Mouse (Mus musculus) brain, adult 10 weeks (tissue): ENCODE results near the gene Clec12b. TPM values are rescaled to one million over a fixed set of nuclear protein-coding genes. Genes with fewer than 3 reads are reported as not detected.

ENCODE experiments used
- polyA plus RNA-seq: library from polyadenylated mRNA; stranded (reverse); fragments of 350-450 nt; fragmentation: Illumina TruSeq; extraction: RNeasy Lipid Tissue Mini Kit (QIAGEN cat#74804); gene quantifications from one replicate; pipeline ENCODE4 v1.2.3, GENCODE M21; 2015; ENCODE audit warnings: low read depth, low replicate concordance

Clec12b gene
- not detected for polyA plus RNA-seq

DNA sequence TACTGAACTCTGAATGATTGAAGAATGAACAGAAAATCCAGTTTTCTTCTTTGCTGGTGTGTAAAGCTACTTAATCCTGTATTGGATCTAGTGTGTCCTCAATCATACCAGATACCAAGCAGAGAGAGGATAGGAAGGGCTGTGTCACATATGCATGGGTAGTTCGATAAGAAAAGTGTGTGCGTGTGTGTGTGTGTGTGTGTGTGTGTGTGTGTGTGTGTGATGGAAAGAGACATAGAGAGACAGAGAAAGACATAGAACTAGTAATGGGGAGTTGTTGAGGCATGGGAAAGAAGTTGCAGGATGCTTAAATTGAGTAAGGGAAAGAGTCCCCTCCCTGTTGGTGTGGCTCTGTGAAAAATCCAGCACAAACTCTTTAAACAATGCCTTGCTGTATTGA, at the start of gene Clec12b:
Gene Clec12b, minus strand, starts transcription at position 101 of the 400 bp plus-strand sequence.

DNA sequence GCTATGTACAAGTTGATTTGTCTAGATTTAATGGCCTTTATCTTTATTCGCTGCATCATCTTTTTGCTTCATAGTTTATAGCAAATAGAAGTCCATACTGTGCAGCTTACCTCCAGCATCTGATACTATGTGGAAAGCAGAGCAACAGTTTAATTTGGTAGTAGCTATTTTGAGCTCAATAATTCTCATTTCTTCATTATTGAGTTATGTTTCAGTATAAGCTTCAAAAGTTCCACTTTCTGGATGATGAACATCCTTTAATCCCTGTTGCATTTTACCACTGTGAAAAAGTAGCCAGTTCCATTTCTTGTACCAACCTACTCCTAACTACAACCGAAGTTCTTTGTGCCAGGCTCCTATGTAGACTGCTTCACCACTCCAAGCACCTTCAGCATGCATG, 22.9 kb upstream of the Clec12b start, which contains the start of gene Clec9a:
Gene Clec9a, plus strand, starts transcription at position 301 of the 400 bp plus-strand sequence.

DNA sequence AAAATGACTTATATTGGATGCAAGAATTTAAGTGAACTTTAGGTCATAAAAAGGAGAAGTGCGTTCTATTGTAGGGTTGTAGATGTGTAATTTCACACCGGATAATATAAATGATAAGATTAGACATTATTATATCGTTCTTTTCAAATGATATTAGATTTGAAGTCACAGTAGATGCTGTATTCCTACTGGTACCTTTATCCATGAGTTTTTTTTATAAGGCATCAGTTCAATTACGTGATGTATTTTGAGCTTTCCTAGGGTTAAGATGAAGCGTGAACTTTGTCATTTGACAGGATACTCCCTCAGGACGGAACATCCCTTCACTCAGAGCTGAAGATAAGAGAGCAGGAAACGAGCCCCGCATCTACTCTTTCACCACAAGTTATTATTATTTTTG, 11.3 kb upstream of the Clec12b start, which contains the start of gene Clec1b:
Gene Clec1b, plus strand, starts transcription at position 301 of the 400 bp plus-strand sequence.

DNA sequence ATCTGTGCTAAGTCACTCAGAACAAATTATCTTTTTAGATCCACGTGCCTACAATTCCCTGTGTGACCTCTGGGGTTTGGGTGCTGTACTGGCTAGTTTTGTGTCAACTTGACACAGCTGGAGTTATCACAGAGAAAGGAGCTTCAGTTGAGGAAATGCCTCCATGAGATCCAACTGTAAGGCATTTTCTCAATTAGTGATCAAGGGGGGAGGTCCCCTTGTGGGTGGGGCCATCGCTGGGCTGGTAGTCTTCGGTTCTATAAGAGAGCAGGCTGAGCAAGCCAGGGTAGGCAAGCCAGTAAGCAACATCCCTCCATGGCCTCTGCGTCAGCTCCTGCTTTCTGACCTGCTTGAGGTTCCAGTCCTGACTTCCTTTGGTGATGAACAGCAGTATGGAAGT, 43.3 kb downstream of the Clec12b start, which contains the start of gene Clec12a:
Gene Clec12a, plus strand, starts transcription at position 301 of the 400 bp plus-strand sequence.

DNA sequence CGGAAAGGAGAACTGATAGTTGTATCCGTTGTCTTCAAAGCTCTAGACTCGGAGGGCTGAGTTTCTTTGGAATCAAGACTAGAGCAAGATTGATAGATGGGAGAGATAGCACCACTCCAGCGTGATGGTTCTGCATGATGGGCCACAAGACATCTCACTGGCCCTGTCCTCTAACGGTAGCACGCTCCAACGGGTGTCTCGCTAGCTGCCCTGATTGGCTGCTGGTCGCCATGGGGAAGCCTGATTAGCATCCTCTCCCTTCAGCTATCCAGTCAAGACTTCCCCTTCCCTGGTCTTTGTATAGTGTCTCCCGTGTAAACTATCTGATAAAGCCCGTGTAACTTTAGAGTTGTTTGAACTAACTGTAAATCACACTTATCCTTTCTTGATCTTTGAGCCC, 54.1 kb downstream of the Clec12b start, which contains the start of gene 4922502D21Rik:
Gene 4922502D21Rik, minus strand, starts transcription at position 187 of the 400 bp plus-strand sequence.

Other genes starting within 250 kb of the Clec12b start
- gene Clec2d, start 205.3 kb downstream of the Clec12b start, polyA plus RNA-seq, result 19.1 TPM
- not detected for gene Cd69, start 110.4 kb downstream of the Clec12b start, polyA plus RNA-seq
- gene 4922502D21Rik, start 54.1 kb downstream of the Clec12b start, polyA plus RNA-seq, result not detected
- 0.58 TPM for gene Clec12a, start 43.2 kb downstream of the Clec12b start, polyA plus RNA-seq
- not detected for gene Clec1b, start 11.4 kb upstream of the Clec12b start, polyA plus RNA-seq
- not detected for gene Clec9a, start 23.0 kb upstream of the Clec12b start, polyA plus RNA-seq
- 0.91 TPM for gene Clec1a, start 66.1 kb upstream of the Clec12b start, polyA plus RNA-seq
- not detected for gene Olr1, start 121.3 kb upstream of the Clec12b start, polyA plus RNA-seq
- gene Tmem52b, start 126.7 kb upstream of the Clec12b start, polyA plus RNA-seq, result not detected
- 958 TPM for gene Gabarapl1, start 147.3 kb upstream of the Clec12b start, polyA plus RNA-seq
- gene Klre1, start 192.0 kb upstream of the Clec12b start, polyA plus RNA-seq, result not detected
- gene Klrd1, start 205.9 kb upstream of the Clec12b start, polyA plus RNA-seq, result not detected
- not detected for gene Klrk1, start 238.0 kb upstream of the Clec12b start, polyA plus RNA-seq